17 mouse cellular contexts compared by ENCODE assay signal in genomic region chr8:3243229-3243628, GRCm38 (mm10).
"Had no signal": no experiment of that assay in that cellular context is flagged by ENCODE, and none has a peak within 500 bp of the region (broad histone marks: within the 10 kb centered on the region; RNA-seq: fewer than 3 reads in every experiment).

No protein-coding gene starts in this region.

- H3K4me3 ChIP-seq: lung, embryonic 15.5 days; midbrain, embryonic 13.5 days; midbrain, embryonic 15.5 days; neural tube, embryonic 12.5 days; stomach, embryonic 15.5 days had no signal

- H3K9me3 ChIP-seq: lung, embryonic 15.5 days; midbrain, embryonic 15.5 days; neural tube, embryonic 12.5 days; stomach, embryonic 15.5 days had no signal

- H3K27ac ChIP-seq: lung, embryonic 15.5 days; macrophage; midbrain, embryonic 13.5 days; midbrain, embryonic 15.5 days; neural tube, embryonic 12.5 days; stomach, embryonic 15.5 days; stomach, postnatal 0 days had no signal

- DNase-seq: lung, adult 2 months; lung, postnatal 14 days; lung, postnatal 36 days; right cerebral cortex, postnatal 14 days; thymus, adult 2 months; thymus, postnatal 25 days; thymus, postnatal 4 days had no signal

- H3K27me3 ChIP-seq: lung, embryonic 15.5 days; megakaryocyte, embryonic 14.5 days; midbrain, embryonic 13.5 days; midbrain, embryonic 15.5 days; neural tube, embryonic 12.5 days; stomach, embryonic 15.5 days had no signal

- H3K4me2 ChIP-seq: lung, embryonic 15.5 days; midbrain, embryonic 11.5 days; midbrain, embryonic 13.5 days; midbrain, embryonic 15.5 days; neural tube, embryonic 12.5 days; stomach, embryonic 15.5 days had no signal

- H3K9ac ChIP-seq: lung, embryonic 15.5 days; midbrain, embryonic 13.5 days; midbrain, embryonic 15.5 days; neural tube, embryonic 12.5 days; stomach, embryonic 15.5 days had no signal

- H3K4me1 ChIP-seq: midbrain, embryonic 13.5 days; midbrain, embryonic 15.5 days; neural tube, embryonic 12.5 days; stomach, embryonic 15.5 days had no signal

- H3K36me3 ChIP-seq: midbrain, embryonic 15.5 days; neural tube, embryonic 12.5 days had no signal

- ATAC-seq: lung, postnatal 0 days; midbrain, embryonic 13.5 days; midbrain, embryonic 15.5 days had no signal
